Mouse (Mus musculus) naive thymus-derived CD4-positive, alpha-beta T cell, adult 2 months (primary cell): Measurements from ENCODE around the gene Pigs.
A peak's percentile ranks its signal among the peaks of the same experiment; 100 is the strongest.

Experiments
- DNase-seq: peaks from one replicate; pipeline ENCODE4 v3.0.0-alpha.2; 2011; ENCODE audit warnings: low read depth

Gene Pigs

GRCm38 (mm10) chr11:78337040-78337439 lies 8.8 kb downstream of the Pigs start:
- no peak for DNase-seq

DNA sequence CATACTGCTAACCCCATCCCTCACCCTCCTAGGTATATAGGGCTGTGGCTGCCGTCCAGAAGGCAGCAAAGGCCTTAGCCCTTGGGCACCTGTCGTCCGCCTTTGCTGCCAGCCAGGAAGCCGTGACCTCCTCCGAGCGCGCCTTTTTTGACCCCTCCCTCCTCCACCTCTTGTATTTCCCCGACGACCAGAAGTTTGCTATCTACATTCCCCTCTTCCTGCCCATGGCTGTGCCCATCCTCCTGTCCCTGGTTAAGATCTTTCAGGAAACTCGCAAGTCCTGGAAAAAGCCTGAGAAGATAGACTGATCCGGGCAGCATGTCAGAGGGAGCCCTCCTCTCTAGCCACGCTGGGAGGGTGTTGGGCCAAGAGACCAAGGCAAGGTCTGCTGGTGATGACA lies 13.5 kb downstream of the Pigs start:
- DNase-seq: no peak

GRCm38 (mm10) chr11:78343381-78344327 lies 15.4 kb downstream of the Pigs start, which contains the start of gene Unc119:
TSS of gene Unc119 (plus strand) at chr11:78343482.
- peak; percentile 75 for DNase-seq

- no peak for DNase-seq
These were observed 16.2 kb downstream of the Pigs start for GRCm38 (mm10) chr11:78344328-78344889.

DNA sequence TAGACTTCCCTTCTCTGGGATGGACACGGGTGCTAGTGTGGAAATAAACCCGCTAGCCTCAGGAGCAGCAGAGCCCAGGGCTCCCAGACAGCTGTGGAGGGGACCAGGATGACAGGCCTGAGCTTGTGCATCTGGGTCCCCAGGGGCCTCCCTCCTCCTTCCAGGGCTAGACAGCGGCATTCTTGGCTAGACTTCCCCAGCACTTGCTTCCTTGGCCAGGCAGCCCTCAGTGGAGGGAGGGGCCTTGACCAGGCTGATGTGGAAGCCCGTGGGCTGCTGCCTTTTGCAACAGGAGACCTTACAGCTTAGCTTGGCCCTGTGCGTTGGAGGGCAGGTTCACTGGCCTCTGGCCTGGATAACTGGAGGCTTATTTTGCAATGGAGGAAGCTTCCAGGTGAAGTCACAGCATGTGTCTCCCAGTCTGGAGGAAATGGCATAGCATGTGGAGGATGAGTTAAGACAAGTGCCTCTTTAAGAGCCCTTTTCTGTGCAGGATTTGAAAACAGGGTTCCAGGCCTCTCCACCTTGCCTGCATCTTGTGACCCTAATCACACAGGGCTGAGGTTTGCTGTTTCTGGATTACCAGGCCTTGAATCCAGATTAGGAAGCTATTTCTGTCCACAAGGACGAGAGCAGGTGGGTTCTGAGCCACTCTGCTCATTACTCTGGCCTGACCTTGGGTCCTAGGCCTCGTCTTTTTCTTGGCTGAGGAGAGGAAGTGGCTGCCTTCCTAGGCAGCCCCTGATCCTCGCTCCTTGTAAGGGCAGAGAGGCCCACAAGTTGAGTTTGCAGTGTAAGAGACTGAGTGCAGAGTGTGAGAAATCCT lies 16.9 kb downstream of the Pigs start:
- DNase-seq: no peak

- DNase-seq: peak; percentile 58
These were observed 17.6 kb downstream of the Pigs start for GRCm38 (mm10) chr11:78345801-78346200.

DNA sequence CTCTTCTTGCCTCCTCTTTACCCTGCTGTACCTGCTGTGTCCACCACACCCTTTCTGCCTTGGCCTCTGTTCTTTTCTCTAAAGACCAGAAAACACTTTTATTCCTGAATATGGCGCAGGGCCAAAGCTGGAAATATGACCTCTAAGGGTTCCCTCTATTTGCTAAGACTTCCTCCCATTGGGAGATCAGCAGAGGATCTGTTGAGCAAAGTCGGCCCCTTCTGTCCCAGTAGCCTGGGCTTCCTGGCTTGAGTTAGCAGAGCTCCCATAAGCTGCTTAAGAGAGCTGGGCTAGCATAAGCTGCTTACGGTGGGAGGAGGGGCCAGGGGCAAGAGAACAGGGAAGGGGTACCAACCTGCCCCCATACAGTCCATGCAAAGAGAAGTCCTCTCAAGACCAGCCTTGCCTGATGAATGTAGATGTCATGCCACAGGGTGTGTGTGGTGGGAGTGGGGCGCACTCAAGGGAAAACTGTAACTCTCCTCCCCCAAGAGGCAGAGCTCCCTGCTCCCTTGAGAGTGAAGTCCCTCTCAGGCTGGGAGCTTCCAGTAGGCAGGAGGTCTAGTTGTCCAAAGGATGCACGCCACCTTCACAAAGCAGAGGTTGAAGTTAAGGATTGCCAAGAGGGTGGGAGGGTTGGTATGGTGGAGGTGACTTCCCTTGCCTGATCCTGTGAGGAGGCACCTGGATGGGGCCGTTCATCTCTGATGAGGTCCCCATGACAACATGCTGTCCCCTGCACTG lies 18.3 kb downstream of the Pigs start:
- DNase-seq: no peak

DNA sequence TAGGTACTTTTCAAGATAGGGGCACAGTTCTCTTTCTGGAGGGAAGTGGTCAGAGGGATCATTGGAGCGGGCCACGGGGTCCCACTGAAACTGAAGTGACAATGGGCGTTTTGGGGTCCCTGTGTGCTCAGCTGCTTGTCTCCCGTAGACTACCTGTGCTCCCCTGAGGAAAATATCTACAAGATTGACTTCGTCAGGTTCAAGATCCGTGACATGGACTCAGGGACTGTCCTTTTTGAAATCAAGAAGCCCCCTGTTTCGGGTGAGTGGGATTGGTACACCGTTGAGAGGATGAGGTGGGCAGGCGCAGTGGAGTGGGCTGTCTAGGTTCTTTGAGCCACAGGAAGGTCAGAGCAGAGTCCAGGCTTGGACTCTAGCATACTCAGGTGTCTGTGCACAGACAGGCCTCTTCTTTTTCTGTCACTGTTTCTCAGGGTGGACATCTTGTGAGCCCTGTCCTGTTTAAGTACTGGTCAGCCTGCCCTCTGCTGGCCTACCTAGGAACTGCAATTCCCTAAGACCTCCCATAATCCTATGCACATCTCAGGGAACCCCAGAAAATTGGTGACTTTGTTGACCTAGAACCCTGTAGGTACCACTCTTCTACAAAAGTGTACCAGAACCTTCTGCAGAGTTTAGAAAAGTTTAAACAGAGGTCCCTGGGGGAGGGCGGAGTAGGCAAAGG lies 19.0 kb downstream of the Pigs start:
- peak; percentile 83 for DNase-seq

GRCm38 (mm10) chr11:78347908-78348307 lies 19.7 kb downstream of the Pigs start:
- no peak for DNase-seq

- no peak for DNase-seq
These were observed 20.3 kb downstream of the Pigs start for GRCm38 (mm10) chr11:78348474-78348873.

GRCm38 (mm10) chr11:78349441-78350358 lies 21.5 kb downstream of the Pigs start:
- DNase-seq: no peak

- DNase-seq: no peak
These were observed 24.9 kb downstream of the Pigs start for GRCm38 (mm10) chr11:78353081-78353480.

GRCm38 (mm10) chr11:78354905-78355304 lies 26.7 kb downstream of the Pigs start:
- DNase-seq: no peak

- peak; percentile 82 for DNase-seq
These were observed 27.4 kb downstream of the Pigs start for GRCm38 (mm10) chr11:78355471-78356238.

DNA sequence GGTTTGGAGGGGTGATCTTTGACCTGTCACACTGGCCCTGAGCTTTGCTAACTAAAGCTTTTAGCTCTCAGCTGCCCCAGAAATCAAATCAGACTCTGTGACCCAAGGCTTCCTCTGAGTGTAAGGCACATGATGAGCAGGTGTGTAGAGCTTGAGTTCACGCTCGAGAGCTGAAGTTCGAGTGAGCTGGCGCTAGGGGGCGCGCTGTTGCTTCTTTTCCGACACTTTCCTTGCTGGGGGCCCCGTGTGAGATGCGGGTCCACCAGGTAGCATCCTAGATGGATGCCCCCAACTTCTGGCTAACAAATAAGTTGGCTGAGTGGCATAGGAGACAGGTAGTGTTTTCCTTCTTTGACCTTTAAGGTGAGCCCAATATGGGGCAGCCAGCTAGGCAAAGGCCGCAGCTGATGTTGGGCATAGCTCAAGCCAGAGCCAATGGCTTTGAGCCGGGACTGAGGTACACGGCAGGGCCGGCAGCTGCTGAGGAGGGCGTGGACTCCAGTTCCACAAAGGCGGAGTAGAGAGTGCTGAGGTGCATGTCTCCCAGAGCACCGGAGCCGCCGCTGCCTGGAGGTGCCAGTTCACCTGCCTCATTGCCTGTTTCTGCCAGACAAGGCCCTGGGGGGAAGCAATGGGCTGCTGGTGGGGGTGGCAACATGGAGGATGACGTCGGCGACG lies 30.3 kb downstream of the Pigs start:
- DNase-seq: peak; percentile 66

DNA sequence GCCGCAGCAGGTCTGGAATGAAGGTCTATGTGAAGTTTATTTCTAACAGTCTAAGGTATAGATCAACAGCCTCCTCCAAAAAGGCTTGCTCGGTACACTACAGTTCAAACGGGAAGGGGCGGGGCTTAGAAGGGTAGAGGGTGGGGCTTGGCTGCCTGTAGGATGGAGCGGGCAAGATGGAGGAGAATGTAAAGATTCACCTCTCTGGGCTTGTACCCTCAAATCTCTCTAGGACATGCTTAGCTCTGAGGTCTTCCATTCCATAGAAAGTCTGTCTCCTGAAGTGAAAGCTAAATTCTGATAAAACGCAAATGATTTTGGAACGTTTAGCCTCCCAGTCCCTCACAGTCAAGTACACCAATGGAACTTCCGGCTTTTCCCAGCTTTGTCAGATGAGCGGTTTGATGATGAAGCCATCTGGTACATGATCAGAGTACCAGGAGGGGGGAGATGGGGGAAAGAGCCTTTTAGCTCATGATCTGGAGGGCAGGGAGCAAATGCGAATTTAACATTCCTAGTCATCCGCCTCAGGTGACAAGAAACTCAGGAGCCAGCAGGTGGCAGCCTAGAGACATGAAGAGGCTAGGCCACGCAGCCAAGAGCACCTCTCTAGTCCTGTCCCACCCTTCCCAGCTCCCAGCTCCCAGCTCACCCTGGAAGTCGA lies 32.0 kb downstream of the Pigs start:
- peak; percentile 88 for DNase-seq

DNA sequence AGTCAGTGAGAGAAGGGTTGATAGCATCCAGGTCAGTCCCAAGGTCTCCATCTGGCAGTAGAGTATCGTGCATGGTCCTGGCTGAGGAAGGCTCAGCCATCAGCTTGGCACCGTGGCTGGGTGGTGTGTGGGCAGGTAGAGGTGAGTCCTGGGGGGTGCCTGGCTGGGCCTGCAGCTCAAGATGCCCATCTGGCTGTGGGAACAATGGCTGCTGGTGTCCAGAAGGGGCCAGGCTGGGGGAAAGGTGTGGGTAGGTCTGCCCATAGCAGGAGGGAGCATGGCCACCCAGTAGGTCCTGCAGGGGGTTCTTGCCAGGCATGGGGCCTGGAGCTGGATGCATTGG lies 32.5 kb downstream of the Pigs start:
- DNase-seq: no peak

- DNase-seq: no peak
These were observed 35.2 kb downstream of the Pigs start for GRCm38 (mm10) chr11:78363309-78364007.
